Mouse (Mus musculus) macrophage (primary cell): ENCODE results near the gene Ptpdc1. TPM values are rescaled to one million over a fixed set of nuclear protein-coding genes. Genes with fewer than 3 reads are reported as not detected.

Source experiments
- H3K27ac ChIP-seq: fragments of 350-480 bp; formaldehyde crosslinking; 2 replicates; pipeline ENCODE4 v1.9.0; 2021
- H3K36me3 ChIP-seq: fragments of 350-480 bp; formaldehyde crosslinking; 2 replicates; pipeline ENCODE4 v1.9.0; 2021; ENCODE audit errors: inconsistent target
- H3K4me3 ChIP-seq: fragments of 350-480 bp; formaldehyde crosslinking; 2 replicates; pipeline ENCODE4 v1.9.0; 2021; ENCODE audit errors: inconsistent target
- H3K79me2 ChIP-seq: fragments of 350-480 bp; formaldehyde crosslinking; 2 replicates; pipeline ENCODE4 v1.9.0; 2021; ENCODE audit errors: inconsistent target
- WGBS: methylation state at CpG from one replicate; pipeline ENCODE4 v1.1.7; 2026; ENCODE audit warnings: inconsistent platforms; ENCODE audit not compliant: missing documents; 5-methylcytosine and 5-hydroxymethylcytosine counted together
- polyA plus RNA-seq: library from polyadenylated mRNA; stranded (reverse); fragments of 250-400 nt; gene quantifications from 3 replicates; pipeline ENCODE4 v1.2.4, GENCODE M21; 2018; ENCODE audit warnings: inconsistent platforms

The Ptpdc1 gene
- polyA plus RNA-seq, 1 experiment from 2014 or later: 0.57 TPM

DNA sequence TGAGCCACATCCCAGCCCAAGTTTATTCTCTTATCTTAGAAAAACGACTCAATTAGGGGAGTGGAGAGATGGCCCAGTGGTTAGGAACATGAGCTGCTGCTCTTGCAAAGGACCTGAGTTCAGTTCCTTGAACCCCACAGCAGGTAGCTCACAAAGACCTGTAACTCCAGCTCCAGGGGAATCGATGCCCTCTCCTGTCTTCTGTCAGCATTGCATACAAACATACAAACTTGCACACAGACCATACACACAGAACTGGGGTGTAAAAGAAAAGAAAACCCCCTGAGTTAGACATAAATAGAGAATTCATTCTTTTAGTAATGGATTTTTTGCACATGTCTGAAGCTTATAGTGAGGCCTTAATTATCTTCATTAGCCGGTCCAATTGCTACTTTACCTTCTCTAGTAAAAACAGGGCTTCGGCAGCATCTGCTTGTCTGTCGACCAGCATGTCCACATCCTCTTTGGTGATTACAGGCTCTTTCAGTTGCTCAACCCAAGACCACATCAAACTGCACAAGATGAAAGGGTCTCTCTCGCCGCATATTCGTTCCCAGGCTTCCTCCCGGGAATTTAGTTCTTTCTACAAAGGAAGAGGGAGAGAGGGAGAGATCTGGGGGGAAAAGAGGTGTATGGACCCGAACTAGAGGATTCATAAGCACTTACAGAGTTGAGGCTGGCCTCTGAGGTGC is 42.6 kb downstream of the Ptpdc1 start:
- Histone ChIP-seq H3K79me2 (no peaks in the 10 kb centered on the region), H3K27ac (no peak overlapping the region), H3K36me3 (no peaks in the 10 kb centered on the region), H3K4me3 (no peak overlapping the region)
- 80% methylated on average over 10 of the region's 10 CpGs for WGBS

GRCm38 (mm10) chr13:48578616-48579015 is 46.8 kb downstream of the Ptpdc1 start:
- H3K36me3 ChIP-seq: no peaks in the 10 kb centered on the region
- H3K27ac ChIP-seq: no peak overlapping the region
- H3K4me3 ChIP-seq: no peak overlapping the region
- H3K79me2 ChIP-seq: no peaks in the 10 kb centered on the region
- WGBS: 84% methylated on average over 4 of the region's 4 CpGs

GRCm38 (mm10) chr13:48577836-48578235 is 47.6 kb downstream of the Ptpdc1 start:
- Histone ChIP-seq H3K79me2 (no peaks in the 10 kb centered on the region), H3K36me3 (no peaks in the 10 kb centered on the region)
- 88% methylated on average over 11 of the region's 11 CpGs for WGBS

DNA sequence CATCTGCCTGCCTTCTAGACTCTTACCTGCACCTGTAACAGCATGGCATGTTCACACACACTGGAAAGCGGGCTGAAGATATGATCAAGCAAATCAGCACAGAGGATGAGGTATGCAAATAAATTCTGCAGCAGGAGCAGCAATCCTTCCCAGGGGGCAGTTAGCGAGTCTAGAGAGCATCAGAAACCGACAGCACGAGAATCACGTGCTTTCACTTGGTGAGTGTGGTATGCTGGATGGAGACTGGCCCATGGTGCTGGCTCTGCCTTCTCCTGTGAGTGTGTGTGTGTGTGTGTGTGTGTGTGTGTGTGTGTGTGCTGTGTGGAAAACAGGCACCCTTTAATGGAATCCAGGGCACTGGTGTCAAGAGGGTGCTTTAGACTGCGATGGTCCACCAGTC is 48.5 kb downstream of the Ptpdc1 start:
- H3K4me3 ChIP-seq: no peak overlapping the region
- whole genome bisulfite sequencing: 100% methylated on average over 6 of the region's 6 CpGs
- H3K36me3 ChIP-seq: no peaks in the 10 kb centered on the region
- no peaks in the 10 kb centered on the region for H3K79me2 ChIP-seq
- no peak overlapping the region for H3K27ac ChIP-seq

More at GRCm38 (mm10) chr13:48577836-48578235, 47.6 kb downstream of the Ptpdc1 start:
- Histone ChIP-seq H3K4me3 (no peak overlapping the region), H3K27ac (no peak overlapping the region)

DNA sequence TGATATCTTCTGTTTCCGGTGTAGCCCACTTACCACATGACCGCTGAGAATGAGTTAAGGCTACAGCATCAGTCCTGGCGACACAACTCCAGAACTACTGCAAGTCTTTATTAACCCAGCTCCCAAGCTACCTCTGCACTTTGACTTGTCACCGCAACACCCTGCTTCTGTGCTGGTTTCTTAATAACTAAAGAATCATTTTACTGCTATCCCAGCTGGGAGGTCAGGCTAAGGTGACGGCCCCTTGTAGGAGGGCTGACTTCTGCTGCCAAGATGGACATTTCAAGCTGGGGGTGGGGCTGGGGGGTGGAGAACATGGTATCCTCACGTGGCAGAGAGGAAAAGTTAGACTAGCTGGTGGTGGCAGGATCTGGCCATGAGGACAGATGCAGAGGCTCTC is 50.7 kb downstream of the Ptpdc1 start:
- no peak overlapping the region for H3K4me3 ChIP-seq
- WGBS: 78% methylated on average over 6 of the region's 6 CpGs
- no peak overlapping the region for H3K27ac ChIP-seq
- no peaks in the 10 kb centered on the region for H3K79me2 ChIP-seq
- H3K36me3 ChIP-seq: no peaks in the 10 kb centered on the region

GRCm38 (mm10) chr13:48573525-48574355 is 51.7 kb downstream of the Ptpdc1 start:
- Histone ChIP-seq H3K79me2 (no peaks in the 10 kb centered on the region), H3K27ac (no peak overlapping the region), H3K36me3 (no peaks in the 10 kb centered on the region), H3K4me3 (no peak overlapping the region)
- WGBS: 71% methylated on average over 18 of the region's 19 CpGs

GRCm38 (mm10) chr13:48572127-48572526 is 53.3 kb downstream of the Ptpdc1 start:
- H3K27ac ChIP-seq: no peak overlapping the region
- no peaks in the 10 kb centered on the region for H3K79me2 ChIP-seq
- 0% methylated on average over 1 of the region's 1 CpGs for WGBS
- H3K4me3 ChIP-seq: no peak overlapping the region
- no peaks in the 10 kb centered on the region for H3K36me3 ChIP-seq

- Histone ChIP-seq H3K36me3 (no peaks in the 10 kb centered on the region), H3K27ac (no peak overlapping the region), H3K4me3 (no peak overlapping the region), H3K79me2 (no peaks in the 10 kb centered on the region)
- 82% methylated on average over 5 of the region's 5 CpGs for WGBS
These were observed 54.2 kb downstream of the Ptpdc1 start for GRCm38 (mm10) chr13:48571298-48571697.

GRCm38 (mm10) chr13:48569576-48570132 is 55.8 kb downstream of the Ptpdc1 start:
- Histone ChIP-seq H3K27ac (no peak overlapping the region), H3K79me2 (no peaks in the 10 kb centered on the region), H3K4me3 (no peak overlapping the region), H3K36me3 (no peaks in the 10 kb centered on the region)
- 82% methylated on average over 5 of the region's 5 CpGs for WGBS

GRCm38 (mm10) chr13:48567646-48568045 is 57.8 kb downstream of the Ptpdc1 start:
- 79% methylated on average over 3 of the region's 3 CpGs for WGBS

DNA sequence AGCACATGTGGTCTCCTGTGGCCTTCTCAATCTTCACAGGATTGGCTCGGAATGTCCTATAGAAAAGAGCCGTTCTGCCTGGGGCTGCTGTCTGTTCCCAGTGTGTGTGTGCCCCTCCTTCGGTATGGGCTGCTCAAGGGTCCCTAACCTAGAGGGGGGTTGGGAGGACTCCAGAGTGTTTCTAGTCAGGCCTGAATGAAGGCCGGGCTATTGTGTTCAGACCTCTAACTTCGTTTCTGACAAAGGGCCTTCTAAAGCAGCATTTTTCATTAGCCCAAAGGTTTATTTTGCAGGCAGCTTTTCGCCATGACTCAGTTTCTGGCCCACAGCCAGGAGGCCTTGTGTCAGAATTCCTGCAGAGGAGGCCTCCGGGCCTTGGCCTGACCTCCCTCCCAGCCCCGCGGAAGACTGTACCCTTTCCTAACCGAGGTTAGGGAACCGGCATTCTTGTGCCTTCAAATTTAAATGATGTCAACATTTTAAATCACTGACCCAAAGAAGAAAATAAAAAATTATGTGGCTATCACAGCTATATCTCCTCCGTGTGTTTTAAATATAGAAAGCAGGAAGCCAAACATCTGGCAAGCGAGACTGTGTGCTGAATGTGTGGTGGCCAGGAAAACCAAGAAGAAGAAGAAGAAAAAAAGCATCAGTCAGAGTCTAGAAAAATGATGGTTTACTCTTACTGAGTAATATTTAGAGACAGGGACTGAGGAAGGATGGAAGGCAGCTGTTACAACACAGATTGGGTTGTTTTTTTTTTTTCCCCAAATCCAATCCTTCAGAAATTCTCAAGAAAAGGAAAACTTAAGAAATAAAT is 59.1 kb downstream of the Ptpdc1 start:
- Histone ChIP-seq H3K27ac (peak overlapping the region; percentile 76), H3K4me3 (no peak overlapping the region), H3K36me3 (no peaks in the 10 kb centered on the region), H3K79me2 (no peaks in the 10 kb centered on the region)
- WGBS: 17% methylated on average over 13 of the region's 13 CpGs

More at GRCm38 (mm10) chr13:48567646-48568045, 57.8 kb downstream of the Ptpdc1 start:
- Histone ChIP-seq H3K27ac (no peak overlapping the region), H3K4me3 (no peak overlapping the region), H3K36me3 (no peaks in the 10 kb centered on the region), H3K79me2 (no peaks in the 10 kb centered on the region)

DNA sequence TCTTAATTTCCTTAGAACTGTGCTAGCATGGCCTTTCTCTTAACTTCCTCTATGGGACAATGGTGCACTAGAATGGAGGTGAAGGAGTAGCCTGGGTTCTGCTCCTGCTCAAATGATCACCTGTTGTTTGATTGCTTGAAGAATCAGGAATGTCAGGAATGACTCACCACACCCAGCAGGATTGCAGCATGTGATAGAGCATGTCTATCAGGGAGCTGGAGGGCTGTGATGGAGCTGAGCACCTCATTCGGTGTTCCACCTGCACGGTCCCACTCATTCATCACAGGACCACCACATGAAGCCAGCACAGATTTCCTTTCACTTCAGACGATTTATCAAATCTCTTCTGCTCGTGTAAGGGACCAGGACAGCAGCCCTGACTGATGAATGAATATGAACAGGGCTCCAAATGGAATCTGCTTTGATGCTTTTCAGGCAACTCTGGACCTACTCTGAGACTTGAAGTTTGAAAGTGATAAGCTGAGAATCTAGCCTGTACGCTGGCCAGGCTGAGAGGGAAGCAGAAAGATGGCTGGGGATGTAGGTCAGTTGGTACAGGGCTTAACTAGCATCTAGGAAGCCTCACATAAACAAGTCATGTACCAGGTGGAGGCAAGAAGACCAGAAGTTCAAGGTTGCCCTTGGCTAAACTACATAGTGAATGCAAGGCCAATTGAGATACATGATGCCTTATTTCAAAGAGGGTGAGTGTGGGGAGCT is 60.4 kb downstream of the Ptpdc1 start:
- Histone ChIP-seq H3K4me3 (no peak overlapping the region), H3K36me3 (no peaks in the 10 kb centered on the region), H3K27ac (no peak overlapping the region), H3K79me2 (no peaks in the 10 kb centered on the region)
- 92% methylated on average over 5 of the region's 5 CpGs for WGBS

DNA sequence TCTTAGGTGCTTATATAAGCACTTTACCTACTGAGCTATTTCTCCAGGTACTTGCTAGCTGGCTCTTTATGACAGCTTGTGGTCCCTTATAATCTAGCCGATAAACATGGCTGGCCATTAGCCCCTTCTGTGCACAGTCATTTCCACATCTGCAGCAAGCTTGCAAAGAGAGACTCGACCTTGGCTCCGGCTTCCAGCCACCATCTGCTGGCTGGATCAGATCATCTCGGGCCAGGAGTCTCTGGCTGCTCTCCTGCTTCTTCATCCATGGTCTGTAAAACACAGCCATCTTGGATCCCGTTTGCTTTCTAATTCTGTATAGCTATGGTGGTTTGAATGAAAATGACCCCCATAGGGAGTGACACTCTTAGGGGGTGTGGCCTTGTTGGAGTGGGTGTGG is 63.1 kb downstream of the Ptpdc1 start:
- no peaks in the 10 kb centered on the region for H3K36me3 ChIP-seq
- H3K4me3 ChIP-seq: no peak overlapping the region
- no peaks in the 10 kb centered on the region for H3K79me2 ChIP-seq
- H3K27ac ChIP-seq: no peak overlapping the region
- 90% methylated on average over 5 of the region's 5 CpGs for WGBS

- H3K4me3 ChIP-seq: no peak overlapping the region
- H3K36me3 ChIP-seq: no peaks in the 10 kb centered on the region
- 86% methylated on average over 2 of the region's 2 CpGs for WGBS
- no peaks in the 10 kb centered on the region for H3K79me2 ChIP-seq
- no peak overlapping the region for H3K27ac ChIP-seq
These were observed 64.0 kb downstream of the Ptpdc1 start for GRCm38 (mm10) chr13:48561481-48561880.
